Mouse (Mus musculus): ENCODE data around the gene Sly. TPM values are rescaled to one million over a fixed set of nuclear protein-coding genes. Genes with fewer than 3 reads are reported as not detected.
"Not testable (repeated sequence)": the region's sequence is repeated elsewhere in the genome, so short reads cannot be mapped to it uniquely, and the experiment has no call there.

Sly gene
- not detected for total RNA-seq (2021)
- not detected in 2 replicates for polyA plus RNA-seq (2012; rRNA removed)
- long read RNA-seq, result 0 reads

GRCm38 (mm10) chrY:57186888-57187287 lies at the start of gene Sly:
Sly (plus strand) TSS chrY:57187188.
- H3K79me2 ChIP-seq (replicated peaks; ENCODE audit: control insufficient read depth, insufficient read depth, low read length); H3K4me1 ChIP-seq (ENCODE audit: control insufficient read depth, insufficient read depth, low read length); H3K9ac ChIP-seq (ENCODE audit: low read depth, low read length); DNase-seq; intact Hi-C loops (cut with DNase I); H3K27me3 ChIP-seq (ENCODE audit: control insufficient read depth, insufficient read depth, low read length); H3K27ac ChIP-seq; H3K4me3 ChIP-seq; H3K36me3 ChIP-seq (ENCODE audit: control insufficient read depth, insufficient read depth, low read length): not testable (repeated sequence)
- WGBS, result no CpG with 5 or more reads among the region's 5 CpGs

Measured in heart, adult 2 months (tissue).